Mouse (Mus musculus): ENCODE results near the gene Pilra.

GRCm38 (mm10) chr5:137775587-137776290 lies 60.3 kb downstream of the Pilra start:
- TF ChIP-seq CTCF (IDR thresholded peaks at IDR 0.05; ENCODE audit: low read depth, low read length): no peak
- no peak for TF ChIP-seq POLR2A (IDR thresholded peaks at IDR 0.05; ENCODE audit: extremely low read depth, insufficient read depth, low read length)
